Mouse (Mus musculus): ENCODE measurements around the gene Jun. TPM values are rescaled to one million over a fixed set of nuclear protein-coding genes. Genes with fewer than 3 reads are reported as not detected.
A peak's percentile ranks its signal among the peaks of the same experiment; 100 is the strongest.

Gene Jun
- polyA plus RNA-seq (2012; ENCODE audit: insufficient read depth, insufficient read length, missing spikeins) = 37.4 and 39.6 TPM in 2 replicates

DNA sequence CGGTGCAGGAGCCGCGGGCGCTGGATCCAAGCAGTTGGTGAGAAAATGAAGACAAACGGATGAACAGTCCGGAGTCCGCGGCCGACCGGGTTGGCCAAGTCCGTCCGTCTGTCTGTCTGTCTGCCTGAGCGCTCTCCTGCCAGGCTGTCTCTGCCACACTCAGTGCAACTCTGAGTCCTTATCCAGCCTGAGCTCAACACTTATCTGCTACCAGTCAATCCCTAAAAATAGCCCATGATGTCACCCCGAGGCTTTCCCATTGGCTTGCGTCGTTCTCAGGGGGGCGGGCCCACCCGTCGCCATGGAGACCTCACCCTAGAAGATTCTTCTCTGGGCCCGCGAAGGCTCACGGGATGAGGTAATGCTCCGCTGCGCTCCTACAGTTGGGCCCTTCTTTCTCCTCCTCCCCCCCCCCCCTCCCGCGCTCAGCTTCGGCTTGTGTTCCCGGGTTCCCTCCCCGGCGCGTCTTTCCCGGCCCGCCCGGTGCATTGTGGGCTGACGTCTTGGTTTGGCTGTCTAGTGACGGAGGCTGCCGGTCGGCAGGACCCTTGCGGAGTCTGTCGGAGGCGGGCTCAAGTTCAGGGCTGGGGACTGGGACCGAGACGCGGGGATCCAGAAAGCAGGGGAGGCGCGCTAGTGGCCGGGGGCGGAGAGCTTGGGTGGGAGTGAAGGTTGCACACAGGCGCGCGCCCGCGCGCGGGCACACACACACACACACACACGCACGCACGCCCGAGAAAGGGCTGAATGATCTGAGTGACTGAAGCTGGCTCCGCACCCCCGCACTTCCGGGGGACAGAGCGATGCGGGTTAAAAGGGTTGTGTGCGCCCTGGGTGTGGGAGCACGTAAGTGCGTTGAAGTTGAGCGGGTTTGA is at the start of gene Jun:
TSS of gene Jun (minus strand) at position 198 of the 875 bp plus-strand sequence.
- peaks cover 15% of the 10 kb centered on the region for H3K4me1 ChIP-seq (ENCODE audit: control insufficient read depth, insufficient read depth, low read length)
- H3K27ac ChIP-seq (ENCODE audit: insufficient read depth, low read depth, low read length) = peak within 1 kb of the TSS; percentile 96
- TF ChIP-seq POLR2A (IDR thresholded peaks at IDR 0.05; ENCODE audit: borderline replicate concordance, low read depth, low read length) (peak; percentile 99), CTCF (IDR thresholded peaks at IDR 0.05; ENCODE audit: low read depth, low read length) (no peak)
- H3K4me3 ChIP-seq (ENCODE audit: insufficient read depth, low read length) = peak within 1 kb of the TSS; percentile 93

GRCm38 (mm10) chr4:95101684-95102083 is 49.7 kb upstream of the Jun start:
- H3K27ac ChIP-seq (ENCODE audit: insufficient read depth, low read depth, low read length) = no peak overlapping the region
- H3K4me3 ChIP-seq (ENCODE audit: insufficient read depth, low read length) = no peak overlapping the region
- TF ChIP-seq POLR2A (IDR thresholded peaks at IDR 0.05; ENCODE audit: borderline replicate concordance, low read depth, low read length) (no peak), CTCF (IDR thresholded peaks at IDR 0.05; ENCODE audit: low read depth, low read length) (no peak)
- peaks cover 63% of the 10 kb centered on the region for H3K4me1 ChIP-seq (ENCODE audit: control insufficient read depth, insufficient read depth, low read length)

- Histone ChIP-seq H3K4me3 (ENCODE audit: insufficient read depth, low read length) (no peak overlapping the region), H3K27ac (ENCODE audit: insufficient read depth, low read depth, low read length) (no peak overlapping the region), H3K4me1 (ENCODE audit: control insufficient read depth, insufficient read depth, low read length) (peaks cover 62% of the 10 kb centered on the region)
- TF ChIP-seq CTCF (IDR thresholded peaks at IDR 0.05; ENCODE audit: low read depth, low read length) (no peak), POLR2A (IDR thresholded peaks at IDR 0.05; ENCODE audit: borderline replicate concordance, low read depth, low read length) (no peak)
Observed at GRCm38 (mm10) chr4:95100694-95101093, 48.7 kb upstream of the Jun start.

- no peak overlapping the region for H3K27ac ChIP-seq (ENCODE audit: insufficient read depth, low read depth, low read length)
- no peak for TF ChIP-seq POLR2A (IDR thresholded peaks at IDR 0.05; ENCODE audit: borderline replicate concordance, low read depth, low read length)
- no peak for TF ChIP-seq CTCF (IDR thresholded peaks at IDR 0.05; ENCODE audit: low read depth, low read length)
Observed at GRCm38 (mm10) chr4:95099373-95099772, 47.4 kb upstream of the Jun start.

GRCm38 (mm10) chr4:95098722-95099097 is 46.7 kb upstream of the Jun start:
- no peak for TF ChIP-seq CTCF (IDR thresholded peaks at IDR 0.05; ENCODE audit: low read depth, low read length)
- TF ChIP-seq POLR2A (IDR thresholded peaks at IDR 0.05; ENCODE audit: borderline replicate concordance, low read depth, low read length) = no peak
- Histone ChIP-seq H3K27ac (ENCODE audit: insufficient read depth, low read depth, low read length) (no peak overlapping the region), H3K4me1 (ENCODE audit: control insufficient read depth, insufficient read depth, low read length) (peaks cover 68% of the 10 kb centered on the region), H3K4me3 (ENCODE audit: insufficient read depth, low read length) (no peak overlapping the region)

More at GRCm38 (mm10) chr4:95099373-95099772, 47.4 kb upstream of the Jun start:
- no peak overlapping the region for H3K4me3 ChIP-seq (ENCODE audit: insufficient read depth, low read length)
- peaks cover 64% of the 10 kb centered on the region for H3K4me1 ChIP-seq (ENCODE audit: control insufficient read depth, insufficient read depth, low read length)

- peaks cover 73% of the 10 kb centered on the region for H3K4me1 ChIP-seq (ENCODE audit: control insufficient read depth, insufficient read depth, low read length)
- H3K27ac ChIP-seq (ENCODE audit: insufficient read depth, low read depth, low read length) = no peak overlapping the region
- TF ChIP-seq POLR2A (IDR thresholded peaks at IDR 0.05; ENCODE audit: borderline replicate concordance, low read depth, low read length) = no peak
- no peak for TF ChIP-seq CTCF (IDR thresholded peaks at IDR 0.05; ENCODE audit: low read depth, low read length)
- H3K4me3 ChIP-seq (ENCODE audit: insufficient read depth, low read length) = no peak overlapping the region
Observed at GRCm38 (mm10) chr4:95097942-95098721, 46.1 kb upstream of the Jun start.

DNA sequence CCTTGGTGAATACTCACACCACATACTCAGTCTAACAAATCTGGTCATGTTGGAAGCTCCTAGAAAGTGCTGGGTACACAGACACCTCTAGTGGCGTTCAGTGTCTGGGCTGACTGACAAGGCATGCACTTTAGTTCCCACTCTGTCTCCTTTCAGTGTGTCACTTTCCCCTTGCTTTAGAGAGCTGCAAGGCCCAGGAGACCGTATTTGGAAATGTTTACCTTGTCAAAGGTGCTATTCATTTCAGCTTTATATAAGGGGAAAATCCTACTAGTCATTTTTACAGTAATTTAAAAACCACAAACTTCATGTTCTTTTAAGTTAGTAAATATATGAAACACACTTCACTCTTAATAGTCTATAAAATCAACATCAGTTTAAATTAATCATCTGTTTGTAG is 44.7 kb upstream of the Jun start:
- Histone ChIP-seq H3K4me3 (ENCODE audit: insufficient read depth, low read length) (no peak overlapping the region), H3K27ac (ENCODE audit: insufficient read depth, low read depth, low read length) (no peak overlapping the region), H3K4me1 (ENCODE audit: control insufficient read depth, insufficient read depth, low read length) (peaks cover 69% of the 10 kb centered on the region)
- TF ChIP-seq CTCF (IDR thresholded peaks at IDR 0.05; ENCODE audit: low read depth, low read length) = no peak
- no peak for TF ChIP-seq POLR2A (IDR thresholded peaks at IDR 0.05; ENCODE audit: borderline replicate concordance, low read depth, low read length)

DNA sequence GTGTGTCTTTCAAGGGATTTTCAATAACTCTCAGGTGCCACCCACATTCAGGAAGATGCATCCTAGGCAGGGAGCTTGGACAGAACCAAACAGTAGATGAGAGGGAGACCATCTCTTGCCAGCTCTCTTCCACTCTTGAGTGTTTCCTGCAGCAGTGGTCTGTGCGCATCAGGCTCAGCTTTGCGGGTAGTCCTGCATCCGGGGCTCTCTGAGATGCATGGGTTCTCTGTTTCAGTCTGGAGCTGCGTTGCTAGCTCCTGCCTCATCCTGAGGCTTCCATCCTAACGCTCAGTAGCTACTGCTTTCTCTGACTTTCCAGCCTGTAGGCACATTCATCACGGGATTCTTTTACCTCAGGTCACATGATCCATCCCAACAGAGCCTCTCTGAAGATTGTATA is 43.9 kb upstream of the Jun start:
- peaks cover 63% of the 10 kb centered on the region for H3K4me1 ChIP-seq (ENCODE audit: control insufficient read depth, insufficient read depth, low read length)
- no peak overlapping the region for H3K27ac ChIP-seq (ENCODE audit: insufficient read depth, low read depth, low read length)

DNA sequence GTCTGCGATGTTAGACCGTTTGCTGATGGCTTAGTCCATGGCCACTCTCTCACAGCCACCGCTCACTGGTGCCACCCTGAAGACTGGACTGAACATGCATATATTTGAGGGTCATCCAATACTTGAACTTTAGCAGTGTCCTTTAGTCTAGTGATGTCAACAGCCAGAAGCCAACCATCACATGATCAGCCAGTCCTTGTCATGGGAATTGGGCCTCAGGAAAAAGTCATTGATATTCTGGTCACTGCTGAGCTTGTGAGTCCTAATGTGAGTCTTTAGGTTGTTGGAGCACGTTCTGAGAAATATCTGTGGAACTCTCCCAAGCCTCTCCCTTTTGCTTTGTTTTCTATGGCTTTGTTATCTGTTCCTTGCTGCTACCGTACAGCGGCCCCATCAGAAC is 43.3 kb upstream of the Jun start:
- TF ChIP-seq POLR2A (IDR thresholded peaks at IDR 0.05; ENCODE audit: borderline replicate concordance, low read depth, low read length) = no peak
- TF ChIP-seq CTCF (IDR thresholded peaks at IDR 0.05; ENCODE audit: low read depth, low read length) = no peak
- Histone ChIP-seq H3K4me1 (ENCODE audit: control insufficient read depth, insufficient read depth, low read length) (peaks cover 58% of the 10 kb centered on the region), H3K27ac (ENCODE audit: insufficient read depth, low read depth, low read length) (no peak overlapping the region), H3K4me3 (ENCODE audit: insufficient read depth, low read length) (no peak overlapping the region)

More for the DNA sequence above, 43.9 kb upstream of the Jun start:
- no peak for TF ChIP-seq CTCF (IDR thresholded peaks at IDR 0.05; ENCODE audit: low read depth, low read length)
- TF ChIP-seq POLR2A (IDR thresholded peaks at IDR 0.05; ENCODE audit: borderline replicate concordance, low read depth, low read length) = no peak
- no peak overlapping the region for H3K4me3 ChIP-seq (ENCODE audit: insufficient read depth, low read length)

All from bone marrow macrophage, adult 2 months (primary cell).